Mouse (Mus musculus) heart, embryonic 15.5 days (tissue): Measurements from ENCODE around the gene Tnn. TPM values are rescaled to one million over a fixed set of nuclear protein-coding genes. Genes with fewer than 3 reads are reported as not detected.

Experiments used
- ATAC-seq: fragments of 200-750 bp; cut with Nextera tagmentation; replicated peaks from 2 replicates; pipeline ENCODE4 v1.8.0; 2017; ENCODE audit warnings: low read depth, moderate TSS enrichment; ENCODE audit not compliant: insufficient number of reproducible peaks, insufficient read depth, low FRiP score
- H3K27ac ChIP-seq: fragments of 300-500 bp; sonication (generic); 2 replicates; pipeline ENCODE4 v1.5.1; 2015; ENCODE audit warnings: mild to moderate bottlenecking, inconsistent platforms
- H3K27me3 ChIP-seq: fragments of 300-500 bp; sonication (generic); 2 replicates; pipeline ENCODE4 v1.6.1; 2015; ENCODE audit warnings: inconsistent platforms
- H3K36me3 ChIP-seq: fragments of 300-500 bp; sonication (generic); 2 replicates; pipeline ENCODE4 v1.6.1; 2015; ENCODE audit warnings: mild to moderate bottlenecking, inconsistent platforms
- H3K4me1 ChIP-seq: fragments of 300-500 bp; sonication (generic); replicated peaks from 2 replicates; pipeline ENCODE4 v1.6.1; 2015; ENCODE audit warnings: inconsistent platforms
- H3K4me2 ChIP-seq: fragments of 300-500 bp; sonication (generic); 2 replicates; pipeline ENCODE4 v1.6.1; 2015; ENCODE audit warnings: inconsistent platforms, mild to moderate bottlenecking, moderate library complexity
- H3K4me3 ChIP-seq: fragments of 300-500 bp; sonication (generic); 2 replicates; pipeline ENCODE4 v1.5.1; 2015; ENCODE audit warnings: mild to moderate bottlenecking, inconsistent platforms
- H3K9ac ChIP-seq: fragments of 300-500 bp; sonication (generic); 2 replicates; pipeline ENCODE4 v1.6.1; 2015; ENCODE audit warnings: mild to moderate bottlenecking, inconsistent platforms
- H3K9me3 ChIP-seq: fragments of 300-500 bp; sonication (generic); replicated peaks from 2 replicates; pipeline ENCODE4 v1.6.1; 2016; ENCODE audit warnings: inconsistent platforms
- WGBS: fragments of 180-500 bp; shearing (Covaris S2); methylation state at CpG from one replicate; pipeline ENCODE4 v1.1.7; 2015; ENCODE audit warnings: mixed read lengths; 5-methylcytosine and 5-hydroxymethylcytosine counted together
- polyA plus RNA-seq: library from polyadenylated mRNA; unstranded; fragments of >200 nt; fragmentation: Nextera tagmentation; extraction: Ambion mirVana; gene quantifications from 2 replicates; pipeline ENCODE4 v1.2.1, GENCODE M21; 2015

Gene Tnn
- polyA plus RNA-seq, 1 experiment from 2014 or later, result 0.09 TPM

DNA sequence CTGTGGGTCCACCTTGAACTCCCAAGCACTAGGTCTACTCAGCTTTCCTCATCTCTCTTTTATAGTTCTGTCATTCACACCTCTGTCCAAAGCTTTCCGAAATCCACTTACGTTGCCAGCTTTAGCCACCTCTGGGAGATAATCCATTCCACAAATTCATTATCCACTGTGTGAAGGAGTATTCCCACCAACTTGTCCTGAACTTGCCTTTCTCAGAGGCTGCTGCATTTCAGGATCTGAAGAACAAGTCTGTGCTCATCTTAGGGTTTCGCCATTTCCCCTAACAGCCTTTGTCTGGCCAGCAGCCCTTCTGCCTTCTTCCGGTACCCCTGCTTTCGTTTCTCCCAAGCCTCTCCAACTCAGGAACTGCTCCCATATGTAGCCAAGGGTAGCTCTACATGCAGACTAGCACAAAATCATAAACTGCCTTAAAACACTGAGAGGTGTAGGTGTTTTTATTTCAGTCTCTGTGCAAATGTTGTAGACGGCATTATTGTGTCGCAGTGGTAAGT is 112.1 kb downstream of the Tnn start:
- no peak overlapping the region for H3K27ac ChIP-seq
- H3K27me3 ChIP-seq, result no peaks in the 10 kb centered on the region
- no peaks in the 10 kb centered on the region for H3K36me3 ChIP-seq
- H3K4me1 ChIP-seq, result peaks cover 25% of the 10 kb centered on the region
- H3K4me2 ChIP-seq, result no peak overlapping the region
- H3K9me3 ChIP-seq, result no peaks in the 10 kb centered on the region
- WGBS, result 86% methylated on average over 7 of the region's 7 CpGs
- no peak overlapping the region for H3K4me3 ChIP-seq
- no peak overlapping the region for H3K9ac ChIP-seq
- no peak for ATAC-seq

DNA sequence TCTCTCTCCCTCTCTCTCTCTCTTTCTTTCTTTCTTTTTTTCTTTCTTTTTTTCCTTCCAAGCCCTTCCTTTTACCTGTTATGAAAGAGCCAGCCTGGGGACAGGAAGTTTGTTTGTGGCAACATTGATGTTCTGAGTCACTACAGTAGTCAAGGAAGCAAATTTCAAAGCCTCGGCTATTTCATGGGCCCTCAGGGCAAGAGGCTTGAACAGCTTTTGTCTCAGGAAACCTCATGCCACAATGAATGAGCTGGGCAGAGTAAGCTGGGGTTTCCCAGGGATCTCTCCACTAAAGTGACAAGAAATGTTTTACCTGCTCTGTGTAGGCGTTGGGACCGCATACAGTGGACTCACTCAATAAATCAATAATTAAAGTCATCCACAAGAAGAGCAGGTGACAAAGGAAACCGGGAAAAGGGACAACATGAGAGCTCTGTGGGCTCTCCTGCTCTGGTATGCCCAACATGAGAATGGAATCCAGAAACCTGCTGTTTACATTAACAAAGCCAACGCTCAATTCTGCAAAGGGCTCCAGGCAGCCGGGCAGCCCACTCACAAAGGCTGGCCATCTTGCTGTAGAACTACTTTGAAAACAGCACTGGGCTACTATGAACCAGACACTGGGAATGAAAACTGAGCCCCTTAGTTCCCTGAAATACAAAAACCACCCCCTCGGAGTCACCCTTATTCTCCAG is 113.3 kb downstream of the Tnn start:
- H3K36me3 ChIP-seq, result no peaks in the 10 kb centered on the region
- H3K27me3 ChIP-seq, result no peaks in the 10 kb centered on the region
- H3K4me2 ChIP-seq, result no peak overlapping the region
- 71% methylated on average over 7 of the region's 7 CpGs for WGBS
- H3K27ac ChIP-seq, result no peak overlapping the region
- H3K4me1 ChIP-seq, result peaks cover 14% of the 10 kb centered on the region
- no peak overlapping the region for H3K4me3 ChIP-seq
- ATAC-seq, result no peak
- H3K9ac ChIP-seq, result no peak overlapping the region
- no peaks in the 10 kb centered on the region for H3K9me3 ChIP-seq

DNA sequence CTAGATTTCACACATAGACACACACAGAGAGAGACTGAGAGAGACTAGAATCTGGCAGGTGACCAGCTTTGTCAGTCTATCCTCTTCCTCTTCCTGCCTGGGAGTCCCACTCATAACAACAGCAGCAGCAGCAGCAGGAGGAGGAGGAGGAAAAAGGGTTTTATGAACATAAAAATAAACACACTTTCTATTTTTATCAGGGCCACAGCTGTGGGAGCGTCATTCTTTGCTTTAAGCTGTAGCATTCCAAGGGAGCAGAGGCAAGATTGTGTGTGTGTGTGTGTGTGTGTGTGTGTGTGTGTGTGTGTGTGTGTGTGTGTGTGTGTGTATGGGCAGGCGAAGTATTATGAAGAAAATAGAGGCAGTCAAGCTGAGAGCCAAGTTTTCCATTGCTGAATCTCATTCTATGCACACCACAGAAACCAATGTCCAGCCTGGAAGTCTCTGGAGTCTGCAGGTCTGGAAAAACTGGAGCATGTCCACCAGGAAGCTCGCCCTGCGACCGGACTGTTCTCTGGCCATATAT is 116.3 kb downstream of the Tnn start:
- Histone ChIP-seq H3K27me3 (no peaks in the 10 kb centered on the region), H3K4me1 (0 out of 2 replicates have a peak, but pooled peaks cover 8% of the 10 kb centered on the region), H3K27ac (peak overlapping the region; percentile 56), H3K36me3 (no peaks in the 10 kb centered on the region), H3K9me3 (no peaks in the 10 kb centered on the region), H3K4me3 (no peak overlapping the region), H3K4me2 (no peak overlapping the region), H3K9ac (no peak overlapping the region)
- peak; percentile 70 for ATAC-seq
- WGBS, result 45% methylated on average over 5 of the region's 5 CpGs

DNA sequence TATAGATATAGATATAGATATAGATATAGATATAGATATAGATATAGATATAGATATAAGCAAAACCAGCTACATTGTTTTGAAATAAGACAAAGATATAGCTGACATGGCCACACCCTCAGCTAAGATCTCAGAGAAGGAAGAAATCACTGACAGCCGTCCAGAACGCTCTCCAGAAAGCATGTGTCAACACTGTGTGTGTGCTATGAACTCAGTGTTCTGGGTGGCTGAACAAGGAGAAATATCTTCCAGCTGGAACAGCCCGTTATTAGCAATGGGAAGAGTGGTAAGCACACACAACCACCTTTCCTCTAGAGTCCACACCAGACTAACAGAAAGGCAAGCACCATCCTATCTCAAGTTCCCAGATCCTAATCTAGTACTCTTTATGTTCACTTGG is 117.8 kb downstream of the Tnn start:
- Histone ChIP-seq H3K27ac (no peak overlapping the region), H3K27me3 (no peaks in the 10 kb centered on the region), H3K4me2 (no peak overlapping the region), H3K9me3 (no peaks in the 10 kb centered on the region), H3K4me3 (no peak overlapping the region), H3K4me1 (0 out of 2 replicates have a peak, but pooled peaks cover 8% of the 10 kb centered on the region), H3K9ac (no peak overlapping the region), H3K36me3 (no peaks in the 10 kb centered on the region)
- ATAC-seq, result no peak
- 31% methylated on average over 3 of the region's 3 CpGs for WGBS

Other genes with a start within 250 kb of the Tnn start
- 17.0 and 20.0 TPM in 2 replicates for gene 4930523C07Rik, start 109.2 kb downstream of the Tnn start, polyA plus RNA-seq
- 170 and 202 TPM in 2 replicates for gene Mrps14, start 41.6 kb upstream of the Tnn start, polyA plus RNA-seq
- gene Cacybp, start 59.3 kb upstream of the Tnn start, polyA plus RNA-seq, result 132 and 157 TPM in 2 replicates